Mouse (Mus musculus) forelimb bud, embryonic 11.5 days (tissue): ENCODE data around the gene Clrn1.
A peak's percentile ranks its signal among the peaks of the same experiment; 100 is the strongest.
"Not testable (repeated sequence)": the region's sequence is repeated elsewhere in the genome, so short reads cannot be mapped to it uniquely, and the experiment has no call there.

Experiments
- DNase-seq: peaks from one replicate; pipeline ENCODE4 v3.0.0-alpha.2; 2012; ENCODE audit warnings: low read depth, low spot score

Clrn1 gene

GRCm38 (mm10) chr3:58884801-58885573 lies at the start of gene Clrn1:
Clrn1 (minus strand) TSS chr3:58885340.
- no peak for DNase-seq

DNA sequence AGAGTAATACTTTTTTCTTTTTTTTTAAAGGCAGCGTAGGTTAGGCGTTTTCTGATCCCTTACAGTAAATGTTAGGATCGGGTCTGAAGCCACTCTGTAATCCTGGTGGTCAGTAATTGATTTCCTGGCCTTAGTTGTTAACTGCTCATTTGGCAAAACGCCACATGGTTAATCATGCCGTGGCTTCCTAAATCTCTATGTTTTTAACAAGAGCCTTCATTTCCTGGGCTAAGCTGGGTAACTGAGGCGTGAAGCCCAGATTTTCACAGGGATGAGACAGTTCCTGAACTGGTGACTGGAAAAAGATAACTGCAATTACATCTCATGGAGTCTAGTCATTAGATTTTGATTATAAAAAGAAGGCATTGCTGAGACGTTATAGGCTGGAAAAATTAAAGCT lies 38.9 kb upstream of the Clrn1 start:
- DNase-seq, result peak; percentile 23

DNA sequence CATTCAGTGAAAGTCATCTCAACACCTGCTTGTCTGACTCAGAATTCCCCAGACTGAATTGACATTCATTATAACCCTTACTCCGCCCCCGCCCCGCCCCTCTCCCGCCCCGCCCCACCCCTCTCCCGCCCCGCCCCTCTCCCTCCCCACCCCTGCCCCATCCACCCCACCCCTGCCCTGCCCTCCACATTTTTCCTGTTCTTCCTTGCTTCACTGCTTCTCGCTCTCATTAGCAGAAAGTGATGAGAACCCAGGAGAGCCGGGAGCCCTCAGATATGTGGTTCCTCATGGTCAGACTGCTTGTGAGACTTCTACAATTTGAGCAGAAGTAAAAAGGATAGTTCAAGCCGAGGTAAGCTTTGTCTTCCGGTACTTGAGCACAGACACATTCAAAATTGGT lies 38.0 kb upstream of the Clrn1 start:
- no peak for DNase-seq

- no peak for DNase-seq
Observed at GRCm38 (mm10) chr3:58922636-58923035, 37.5 kb upstream of the Clrn1 start.

- DNase-seq, result no peak
Observed at GRCm38 (mm10) chr3:58921316-58921715, 36.2 kb upstream of the Clrn1 start.

- DNase-seq, result no peak
Observed at GRCm38 (mm10) chr3:58904656-58905055, 19.5 kb upstream of the Clrn1 start.

GRCm38 (mm10) chr3:58902051-58902758 lies 17.1 kb upstream of the Clrn1 start:
- DNase-seq, result no peak

DNA sequence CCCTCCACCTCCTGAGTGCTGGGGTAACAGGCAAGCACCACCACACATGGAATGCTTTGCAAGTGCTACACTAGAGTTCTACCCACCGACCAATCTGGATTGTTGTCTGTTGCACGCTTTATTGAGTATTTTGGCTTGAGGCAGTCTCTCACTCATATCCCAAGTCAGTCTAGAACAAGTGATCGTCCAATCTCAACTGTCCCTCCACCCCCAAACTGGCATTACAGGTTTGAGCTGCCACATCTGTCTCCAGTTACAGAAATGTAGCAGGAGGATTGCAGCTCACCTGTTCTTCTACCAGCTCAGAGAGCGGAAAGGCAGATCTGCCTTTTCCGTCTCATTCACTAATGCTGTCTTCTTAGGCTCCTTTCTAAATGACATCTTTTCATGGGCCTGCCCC lies 10.0 kb upstream of the Clrn1 start:
- no peak for DNase-seq

- no peak for DNase-seq
Observed at GRCm38 (mm10) chr3:58894529-58894928, 9.4 kb upstream of the Clrn1 start.

GRCm38 (mm10) chr3:58889670-58890069 lies 4.5 kb upstream of the Clrn1 start:
- no peak for DNase-seq

GRCm38 (mm10) chr3:58888131-58888715 lies 3.1 kb upstream of the Clrn1 start:
- no peak for DNase-seq

- DNase-seq, result no peak
Observed at GRCm38 (mm10) chr3:58887719-58888118, 2.6 kb upstream of the Clrn1 start.

GRCm38 (mm10) chr3:58883511-58883907 lies 1.6 kb downstream of the Clrn1 start:
- no peak for DNase-seq

- peak; percentile 14 for DNase-seq
Observed at GRCm38 (mm10) chr3:58882878-58883510, 2.1 kb downstream of the Clrn1 start.

GRCm38 (mm10) chr3:58881016-58881415 lies 4.1 kb downstream of the Clrn1 start:
- DNase-seq, result no peak

DNA sequence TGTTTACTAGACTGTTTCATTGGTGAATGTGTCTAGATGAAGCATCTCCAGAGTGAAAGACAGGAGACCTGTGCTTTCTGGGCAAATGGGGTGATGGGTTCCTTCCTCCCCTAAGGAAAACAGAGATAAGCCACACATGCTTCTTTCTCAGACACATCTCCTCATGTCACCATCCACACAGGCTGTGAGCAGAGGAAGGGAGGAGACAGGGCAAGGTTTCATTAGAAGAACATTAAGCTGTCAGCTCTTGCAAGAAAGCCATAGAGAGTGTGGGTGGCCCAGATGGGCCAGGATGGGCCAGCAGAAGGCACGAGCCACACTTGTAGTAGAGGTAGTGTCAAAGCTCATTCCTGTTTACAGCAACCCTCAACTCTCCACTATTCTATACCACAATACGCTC lies 5.0 kb downstream of the Clrn1 start:
- DNase-seq, result no peak

- not testable (repeated sequence) for DNase-seq
Observed at GRCm38 (mm10) chr3:58871882-58872281, 13.3 kb downstream of the Clrn1 start.

DNA sequence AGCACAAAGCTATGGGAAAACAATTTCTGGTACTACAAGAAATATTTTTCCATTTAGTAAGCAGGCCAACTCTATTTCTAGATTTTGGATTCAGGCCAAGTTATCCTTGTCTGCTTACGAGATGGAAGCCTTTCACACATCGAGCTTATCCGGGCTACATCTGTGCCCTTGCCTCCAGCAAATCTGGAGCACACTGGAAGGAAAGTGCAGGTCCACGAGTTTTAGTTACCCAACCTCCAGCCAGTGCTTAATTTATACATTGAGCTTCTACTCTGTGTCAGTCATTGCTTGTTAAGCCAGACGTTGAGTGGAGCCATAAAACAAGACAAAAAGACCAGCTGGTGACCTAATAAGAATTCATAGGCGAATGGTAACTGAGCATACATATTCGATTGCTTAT lies 19.4 kb downstream of the Clrn1 start:
- no peak for DNase-seq

DNA sequence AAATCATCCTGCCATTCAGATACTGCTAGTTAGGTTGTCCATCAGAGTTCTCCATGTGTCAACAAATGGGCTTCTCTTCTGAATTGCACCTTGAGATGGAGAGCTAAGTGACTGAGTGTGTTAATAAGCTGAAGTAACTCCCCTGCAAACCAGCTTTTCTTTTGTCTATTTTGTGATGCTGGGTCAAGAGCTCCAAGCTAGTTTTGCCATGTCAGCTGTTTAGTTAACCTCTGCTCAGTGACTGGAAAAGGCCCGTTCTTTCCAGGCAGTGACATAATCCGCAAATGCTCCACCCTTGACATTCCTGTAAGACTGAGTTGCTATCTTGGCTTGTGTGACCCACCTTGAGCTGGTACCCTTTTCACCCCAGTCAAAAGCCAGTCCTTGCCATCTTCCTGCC lies 22.2 kb downstream of the Clrn1 start:
- no peak for DNase-seq

- peak; percentile 4 for DNase-seq
Observed at GRCm38 (mm10) chr3:58843415-58843814, 41.7 kb downstream of the Clrn1 start.

GRCm38 (mm10) chr3:58833442-58834160 lies 51.5 kb downstream of the Clrn1 start:
- DNase-seq, result no peak

- no peak for DNase-seq
Observed at GRCm38 (mm10) chr3:58832888-58833287, 52.3 kb downstream of the Clrn1 start.
